Mouse (Mus musculus) v-Abl transformed pro-B cells (cell line): ENCODE results near the gene Samd1.

ENCODE experiments used
- in situ Hi-C, 2 experiments: fragments of 400-800 bp; cut with MboI; formaldehyde crosslinking; loops; one replicate each; pipeline ENCODE4 v1.15.1; 2025; ENCODE audit not compliant: unreplicated experiment in 2 of 2

Gene Samd1

GRCm38 (mm10) chr8:84044900-84045299 lies 47.4 kb downstream of the Samd1 start, which contains the start of gene Rln3:
Rln3 (minus strand) TSS chr8:84045000.
- in situ Hi-C loops: loop anchor here (5.0 kb wide), 2 partner anchors 52 to 57 kb away; partner anchors contain the start of gene Dcaf15 (in 1 of the 2)

- in situ Hi-C loops: no loop called here
These were observed 49.0 kb downstream of the Samd1 start for GRCm38 (mm10) chr8:84046505-84046904.

- in situ Hi-C loops: no loop called here
These were observed 50.7 kb downstream of the Samd1 start for GRCm38 (mm10) chr8:84048171-84048570.
